Mouse (Mus musculus) heart, postnatal 0 days (tissue): ENCODE results near the gene Vipr1. TPM values are rescaled to one million over a fixed set of nuclear protein-coding genes. Genes with fewer than 3 reads are reported as not detected.

Experiments used
- ATAC-seq: fragments of 200-750 bp; cut with Nextera tagmentation; 2 replicates; pipeline ENCODE4 v1.8.0; 2017; ENCODE audit warnings: low read depth, moderate number of reproducible peaks, moderate library complexity; ENCODE audit not compliant: insufficient read depth
- DNase-seq: peaks from one replicate; pipeline ENCODE4 v3.0.0-alpha.2; 2016; ENCODE audit warnings: low spot score
- H3K27ac ChIP-seq: fragments of 300-500 bp; sonication (generic); 2 replicates; pipeline ENCODE4 v1.5.1; 2014; ENCODE audit warnings: low read depth, mild to moderate bottlenecking
- H3K27me3 ChIP-seq: fragments of 300-500 bp; sonication (generic); 2 replicates; pipeline ENCODE4 v1.6.1; 2014; ENCODE audit warnings: low read length, mixed read lengths; ENCODE audit not compliant: control insufficient read depth, insufficient read depth
- H3K36me3 ChIP-seq: fragments of 300-500 bp; sonication (generic); replicated peaks from 2 replicates; pipeline ENCODE4 v1.6.1; 2014; ENCODE audit warnings: low read length, mixed read lengths; ENCODE audit not compliant: control insufficient read depth, insufficient read depth
- H3K4me1 ChIP-seq: fragments of 300-500 bp; sonication (generic); 2 replicates; pipeline ENCODE4 v1.6.1; 2014; ENCODE audit warnings: antibody characterized with exemption; ENCODE audit not compliant: control insufficient read depth, insufficient read depth
- H3K4me2 ChIP-seq: fragments of 300-500 bp; sonication (generic); 2 replicates; pipeline ENCODE4 v1.6.1; 2014; ENCODE audit warnings: low read depth, mild to moderate bottlenecking, low read length, moderate library complexity
- H3K4me3 ChIP-seq: fragments of 300-500 bp; sonication (generic); 2 replicates; pipeline ENCODE4 v1.5.1; 2014; ENCODE audit warnings: low read depth, low read length
- H3K9ac ChIP-seq: fragments of 300-500 bp; sonication (generic); replicated peaks from 2 replicates; pipeline ENCODE4 v1.6.1; 2014; ENCODE audit warnings: low read depth, low read length, mixed read lengths
- H3K9me3 ChIP-seq: fragments of 300-500 bp; sonication (generic); replicated peaks from 2 replicates; pipeline ENCODE4 v1.6.1; 2016; ENCODE audit warnings: low read length; ENCODE audit not compliant: control insufficient read depth
- CTCF ChIP-seq: IDR thresholded peaks from 2 replicates; pipeline ENCODE4 v1.5.1; 2016; ENCODE audit warnings: antibody characterized with exemption, control low read depth, low read depth
- EP300 ChIP-seq: IDR thresholded peaks from 2 replicates; pipeline ENCODE4 v1.6.1; 2016; ENCODE audit warnings: antibody characterized with exemption, low read depth
- WGBS: fragments of 180-500 bp; shearing (Covaris S2); extraction: QIAGEN DNeasy Blood & Tissue Kit; methylation state at CpG from one replicate; pipeline ENCODE4 v1.1.7; 2014; 5-methylcytosine and 5-hydroxymethylcytosine counted together
- polyA plus RNA-seq: library from polyadenylated mRNA; unstranded; fragments of >200 nt; fragmentation: Nextera tagmentation; extraction: Ambion mirVana; gene quantifications from 2 replicates; pipeline ENCODE4 v1.2.1, GENCODE M21; 2015
- total RNA-seq: library from RNA; depleted of rRNA; stranded (reverse); fragments of >200 nt; gene quantifications from 2 replicates; pipeline ENCODE4 v1.2.3, GENCODE M21; 2014; ENCODE audit warnings: low replicate concordance

Vipr1 gene
- total and polyA plus RNA-seq, 2 experiments from 2014 or later, result 0.40 to 1.3 TPM

- ATAC-seq, result no peak
- Histone ChIP-seq H3K4me2 (no peak overlapping the region), H3K4me1 (peaks cover 10% of the 10 kb centered on the region), H3K4me3 (no peak overlapping the region), H3K27me3 (peaks cover 27% of the 10 kb centered on the region), H3K27ac (no peak overlapping the region), H3K36me3 (no peaks in the 10 kb centered on the region), H3K9ac (no peak overlapping the region), H3K9me3 (no peaks in the 10 kb centered on the region)
- TF ChIP-seq EP300 (no peak), CTCF (no peak)
- no peak for DNase-seq
- WGBS, result 48% methylated on average over 7 of the region's 7 CpGs
Observed at GRCm38 (mm10) chr9:121647026-121647425, 4.5 kb downstream of the Vipr1 start.

- H3K27ac ChIP-seq, result no peak overlapping the region
- no peaks in the 10 kb centered on the region for H3K9me3 ChIP-seq
- ATAC-seq, result no peak
- H3K4me2 ChIP-seq, result no peak overlapping the region
- no peaks in the 10 kb centered on the region for H3K4me1 ChIP-seq
- H3K9ac ChIP-seq, result no peak overlapping the region
- H3K36me3 ChIP-seq, result no peaks in the 10 kb centered on the region
- TF ChIP-seq CTCF, result no peak
- no peak for TF ChIP-seq EP300
- no peak overlapping the region for H3K4me3 ChIP-seq
- 82% methylated on average over 10 of the region's 10 CpGs for WGBS
- no peak for DNase-seq
- 0 out of 2 replicates have a peak, but pooled peaks cover 11% of the 10 kb centered on the region for H3K27me3 ChIP-seq
Observed at GRCm38 (mm10) chr9:121653668-121654067, 11.2 kb downstream of the Vipr1 start.

GRCm38 (mm10) chr9:121656322-121656721, 13.8 kb downstream of the Vipr1 start:
- WGBS, result 83% methylated on average over 5 of the region's 5 CpGs
- no peak overlapping the region for H3K9ac ChIP-seq
- H3K27me3 ChIP-seq, result 0 out of 2 replicates have a peak, but pooled peaks cover 11% of the 10 kb centered on the region
- no peak for ATAC-seq
- H3K36me3 ChIP-seq, result no peaks in the 10 kb centered on the region
- no peaks in the 10 kb centered on the region for H3K4me1 ChIP-seq
- H3K4me3 ChIP-seq, result no peak overlapping the region
- no peak for TF ChIP-seq CTCF
- no peak for TF ChIP-seq EP300
- H3K9me3 ChIP-seq, result no peaks in the 10 kb centered on the region
- no peak for DNase-seq
- no peak overlapping the region for H3K27ac ChIP-seq
- no peak overlapping the region for H3K4me2 ChIP-seq

- DNase-seq (no peak), ATAC-seq (no peak)
- H3K4me2 ChIP-seq, result no peak overlapping the region
- H3K9ac ChIP-seq, result no peak overlapping the region
- no peaks in the 10 kb centered on the region for H3K9me3 ChIP-seq
- H3K4me3 ChIP-seq, result no peak overlapping the region
- TF ChIP-seq EP300 (no peak), CTCF (no peak)
- no peak overlapping the region for H3K27ac ChIP-seq
- peaks cover 11% of the 10 kb centered on the region; the same call in 1 of the 2 replicates for H3K27me3 ChIP-seq
- 41% methylated on average over 13 of the region's 13 CpGs for WGBS
- H3K4me1 ChIP-seq, result no peaks in the 10 kb centered on the region
- no peaks in the 10 kb centered on the region for H3K36me3 ChIP-seq
Observed at GRCm38 (mm10) chr9:121657143-121657542, 14.6 kb downstream of the Vipr1 start.

GRCm38 (mm10) chr9:121658248-121658647, 15.7 kb downstream of the Vipr1 start:
- TF ChIP-seq CTCF, result no peak
- no peak for TF ChIP-seq EP300
- WGBS, result 67% methylated on average over 7 of the region's 7 CpGs
- no peak for ATAC-seq

GRCm38 (mm10) chr9:121659791-121660190, 17.3 kb downstream of the Vipr1 start:
- DNase-seq, result no peak
- TF ChIP-seq CTCF, result no peak
- no peak for TF ChIP-seq EP300
- H3K4me2 ChIP-seq, result no peak overlapping the region
- no peak overlapping the region for H3K9ac ChIP-seq
- H3K36me3 ChIP-seq, result no peaks in the 10 kb centered on the region
- no peak for ATAC-seq
- no peaks in the 10 kb centered on the region for H3K4me1 ChIP-seq
- H3K4me3 ChIP-seq, result no peak overlapping the region
- no peak overlapping the region for H3K27ac ChIP-seq
- no peaks in the 10 kb centered on the region for H3K9me3 ChIP-seq
- WGBS, result 65% methylated on average over 7 of the region's 7 CpGs
- H3K27me3 ChIP-seq, result peaks cover 17% of the 10 kb centered on the region

More at GRCm38 (mm10) chr9:121658248-121658647, 15.7 kb downstream of the Vipr1 start:
- H3K4me1 ChIP-seq, result no peaks in the 10 kb centered on the region
- no peaks in the 10 kb centered on the region for H3K9me3 ChIP-seq
- H3K9ac ChIP-seq, result no peak overlapping the region
- no peak overlapping the region for H3K4me3 ChIP-seq
- H3K27ac ChIP-seq, result no peak overlapping the region
- peaks cover 11% of the 10 kb centered on the region; the same call in 1 of the 2 replicates for H3K27me3 ChIP-seq
- DNase-seq, result no peak
- no peaks in the 10 kb centered on the region for H3K36me3 ChIP-seq
- no peak overlapping the region for H3K4me2 ChIP-seq
